Mouse (Mus musculus): Measurements from ENCODE around the gene Ppp1r13b. TPM values are rescaled to one million over a fixed set of nuclear protein-coding genes. Genes with fewer than 3 reads are reported as not detected.

Gene Ppp1r13b
- polyA plus RNA-seq, 1 experiment from 2014 or later: 11.1 TPM

GRCm38 (mm10) chr12:111819936-111820335 is 88.0 kb downstream of the Ppp1r13b start:
- ATAC-seq (replicated peaks; ENCODE audit: insufficient number of reproducible peaks, insufficient read depth, low FRiP score, low read depth): no peak
- no peak overlapping the region for H3K4me2 ChIP-seq
- no peak overlapping the region for H3K4me3 ChIP-seq
- H3K4me1 ChIP-seq (replicated peaks): peaks cover 41% of the 10 kb centered on the region
- no peak overlapping the region for H3K9ac ChIP-seq
- H3K27me3 ChIP-seq: no peaks in the 10 kb centered on the region
- no peak overlapping the region for H3K27ac ChIP-seq
- no peaks in the 10 kb centered on the region for H3K9me3 ChIP-seq (replicated peaks)
- 71% methylated on average over 8 of the region's 8 CpGs for WGBS
- H3K36me3 ChIP-seq: peaks cover 23% of the 10 kb centered on the region

GRCm38 (mm10) chr12:111817991-111818390 is 89.9 kb downstream of the Ppp1r13b start:
- H3K27me3 ChIP-seq: no peaks in the 10 kb centered on the region
- H3K36me3 ChIP-seq: peaks cover 4% of the 10 kb centered on the region; the same call in 1 of the 2 replicates
- H3K9me3 ChIP-seq (replicated peaks): no peaks in the 10 kb centered on the region
- no peak overlapping the region for H3K4me2 ChIP-seq
- 90% methylated on average over 8 of the region's 8 CpGs for WGBS
- ATAC-seq (replicated peaks; ENCODE audit: insufficient number of reproducible peaks, insufficient read depth, low FRiP score, low read depth): no peak
- no peak overlapping the region for H3K9ac ChIP-seq
- H3K4me1 ChIP-seq (replicated peaks): peaks cover 48% of the 10 kb centered on the region
- no peak overlapping the region for H3K4me3 ChIP-seq
- H3K27ac ChIP-seq: no peak overlapping the region

DNA sequence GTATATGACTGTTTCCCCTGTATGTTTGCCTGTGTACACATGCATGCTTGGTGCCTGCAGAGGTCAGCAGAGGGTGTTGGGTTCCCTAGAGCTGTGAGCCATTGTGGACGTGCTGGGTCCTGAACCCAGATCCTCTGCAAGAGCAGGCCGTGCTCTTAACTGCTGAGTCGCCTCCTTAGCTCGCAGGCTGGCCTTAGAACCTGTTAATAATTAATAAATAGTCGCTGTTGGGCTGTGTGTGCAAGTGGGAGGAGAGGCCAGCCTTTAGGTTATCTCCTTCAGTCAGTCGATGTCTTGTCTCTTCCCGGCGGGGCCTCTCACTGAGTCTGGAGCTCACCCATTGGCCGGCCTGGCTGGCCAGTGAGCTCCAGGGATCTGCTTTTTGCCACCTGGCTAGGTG is 90.9 kb downstream of the Ppp1r13b start:
- Histone ChIP-seq H3K4me1 (replicated peaks) (peaks cover 55% of the 10 kb centered on the region), H3K36me3 (no peaks in the 10 kb centered on the region; the same call in 1 of the 2 replicates), H3K27ac (peak overlapping the region; percentile 23; the same call in 1 of the 2 replicates), H3K4me2 (peak overlapping the region; percentile 91; the same call in 1 of the 2 replicates), H3K9ac (no peak overlapping the region), H3K27me3 (no peaks in the 10 kb centered on the region), H3K4me3 (peak overlapping the region; percentile 85; the same call in 1 of the 2 replicates), H3K9me3 (replicated peaks) (no peaks in the 10 kb centered on the region)
- 57% methylated on average over 9 of the region's 9 CpGs for WGBS
- no peak for ATAC-seq (replicated peaks; ENCODE audit: insufficient number of reproducible peaks, insufficient read depth, low FRiP score, low read depth)

GRCm38 (mm10) chr12:111816528-111816927 is 91.4 kb downstream of the Ppp1r13b start:
- H3K4me3 ChIP-seq: peak overlapping the region; percentile 85; the same call in 1 of the 2 replicates
- ATAC-seq (replicated peaks; ENCODE audit: insufficient number of reproducible peaks, insufficient read depth, low FRiP score, low read depth): no peak
- H3K9ac ChIP-seq: no peak overlapping the region
- no peaks in the 10 kb centered on the region for H3K27me3 ChIP-seq
- H3K4me1 ChIP-seq (replicated peaks): peaks cover 52% of the 10 kb centered on the region
- peak overlapping the region; percentile 91 for H3K4me2 ChIP-seq
- no peaks in the 10 kb centered on the region; the same call in 1 of the 2 replicates for H3K36me3 ChIP-seq
- no peaks in the 10 kb centered on the region for H3K9me3 ChIP-seq (replicated peaks)
- H3K27ac ChIP-seq: peak overlapping the region; percentile 23; the same call in 1 of the 2 replicates
- WGBS: 50% methylated on average over 13 of the region's 13 CpGs

DNA sequence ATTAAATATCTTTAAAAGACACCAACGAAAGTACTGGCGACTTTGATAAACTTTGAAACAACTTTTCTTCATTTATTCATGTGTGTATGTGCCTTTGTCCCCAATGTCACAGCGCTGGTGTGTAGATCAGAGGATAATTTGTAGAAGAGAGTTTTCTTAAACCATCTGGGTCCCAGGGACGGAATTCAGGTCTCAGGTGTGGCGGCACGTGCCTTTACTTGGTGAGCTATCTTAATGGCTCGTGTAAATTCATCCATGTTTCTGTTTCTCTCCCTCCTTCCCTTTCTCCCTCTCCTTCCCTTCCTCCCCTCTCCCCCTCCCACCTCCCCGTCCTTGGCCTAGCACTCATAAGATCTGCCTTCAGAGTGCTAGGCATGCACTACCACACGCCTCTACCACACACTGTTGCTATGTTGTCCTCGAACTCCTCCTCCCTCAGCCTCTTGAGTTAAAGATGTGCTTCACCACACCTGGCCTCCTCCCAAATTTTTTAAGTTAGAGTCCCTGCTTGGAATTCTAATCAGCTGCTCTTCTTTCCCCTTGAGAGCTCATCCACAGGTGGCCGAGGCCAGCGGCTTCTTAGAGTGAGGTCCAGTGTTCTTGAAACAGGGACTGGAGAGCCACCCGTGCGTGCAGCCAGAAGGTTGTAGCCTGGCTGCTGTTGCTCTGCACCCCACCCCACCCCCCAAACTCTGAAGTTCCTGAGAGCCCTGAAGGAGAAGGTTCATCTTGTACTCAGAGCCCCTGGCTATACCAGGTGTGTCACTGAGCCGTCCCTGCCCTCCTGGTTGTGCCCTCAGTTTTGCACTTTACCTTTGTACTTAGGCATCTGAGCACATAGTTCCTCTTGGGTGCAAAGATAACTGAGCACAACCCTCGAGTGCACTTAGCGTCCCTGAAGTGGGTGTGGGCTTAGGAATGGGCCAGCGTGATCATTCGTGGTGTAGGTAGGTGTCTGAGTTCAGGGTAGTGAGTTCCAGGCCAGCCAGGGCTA is 92.8 kb downstream of the Ppp1r13b start:
- no peaks in the 10 kb centered on the region for H3K36me3 ChIP-seq
- H3K4me1 ChIP-seq (replicated peaks): peaks cover 52% of the 10 kb centered on the region
- H3K4me2 ChIP-seq: peak overlapping the region; percentile 91
- peak overlapping the region; percentile 85 for H3K4me3 ChIP-seq
- no peaks in the 10 kb centered on the region for H3K9me3 ChIP-seq (replicated peaks)
- peak overlapping the region; percentile 98 for H3K27ac ChIP-seq
- ATAC-seq (replicated peaks; ENCODE audit: insufficient number of reproducible peaks, insufficient read depth, low FRiP score, low read depth): no peak
- H3K9ac ChIP-seq: peak overlapping the region; percentile 86
- WGBS: 18% methylated on average over 19 of the region's 19 CpGs
- H3K27me3 ChIP-seq: no peaks in the 10 kb centered on the region

- Histone ChIP-seq H3K4me1 (replicated peaks) (peaks cover 59% of the 10 kb centered on the region), H3K27ac (peak within 1 kb of the TSS; percentile 98), H3K4me3 (peak within 1 kb of the TSS; percentile 85), H3K27me3 (no peaks in the 10 kb centered on the region), H3K9me3 (replicated peaks) (no peaks in the 10 kb centered on the region), H3K36me3 (no peaks in the 10 kb centered on the region), H3K9ac (peak within 1 kb of the TSS; percentile 86), H3K4me2 (peak within 1 kb of the TSS; percentile 91)
- WGBS: under 1% methylated on average over 87 of the region's 87 CpGs
- ATAC-seq (replicated peaks; ENCODE audit: insufficient number of reproducible peaks, insufficient read depth, low FRiP score, low read depth): peak; percentile 97
Measured at GRCm38 (mm10) chr12:111813766-111814617, 93.9 kb downstream of the Ppp1r13b start, which contains the start of the genes Xrcc3 and Zfyve21. Gene Xrcc3 (minus strand): TSS chr12:111813873. Gene Zfyve21 (plus strand): TSS chr12:111814170.

- peaks cover 6% of the 10 kb centered on the region for H3K36me3 ChIP-seq
- ATAC-seq (replicated peaks; ENCODE audit: insufficient number of reproducible peaks, insufficient read depth, low FRiP score, low read depth): no peak
- H3K27ac ChIP-seq: 0 out of 2 replicates have a peak overlapping the region, but pooled peaks have one; percentile 36
- H3K4me1 ChIP-seq (replicated peaks): peaks cover 55% of the 10 kb centered on the region
- H3K9ac ChIP-seq: peak overlapping the region; percentile 77
- H3K9me3 ChIP-seq (replicated peaks): no peaks in the 10 kb centered on the region
- WGBS: 3% methylated on average over 27 of the region's 27 CpGs
- H3K4me3 ChIP-seq: peak overlapping the region; percentile 85
- no peaks in the 10 kb centered on the region for H3K27me3 ChIP-seq
- peak overlapping the region; percentile 91 for H3K4me2 ChIP-seq
Measured at GRCm38 (mm10) chr12:111813111-111813765, 94.7 kb downstream of the Ppp1r13b start.

DNA sequence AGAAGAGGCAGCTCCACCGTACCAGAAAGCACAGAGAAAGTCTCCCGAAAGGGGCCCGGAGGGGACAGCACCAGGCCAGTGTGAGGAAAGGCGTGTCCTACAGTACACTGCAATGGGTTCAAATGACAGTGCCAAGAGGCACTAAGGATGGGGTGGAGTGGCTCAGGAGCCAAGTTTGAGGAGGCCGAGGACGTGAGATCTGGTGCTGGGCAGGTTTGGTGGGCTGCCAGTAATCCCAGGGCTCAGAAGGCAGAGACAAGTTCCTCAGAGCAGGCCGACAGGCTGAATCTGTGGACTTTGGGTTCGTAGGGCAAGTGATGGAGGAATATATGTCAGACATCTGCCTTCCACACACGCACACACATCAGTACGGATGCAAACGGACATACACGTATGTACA is 95.3 kb downstream of the Ppp1r13b start:
- H3K9ac ChIP-seq: peak overlapping the region; percentile 77
- H3K36me3 ChIP-seq: peaks cover 13% of the 10 kb centered on the region
- H3K4me1 ChIP-seq (replicated peaks): peaks cover 54% of the 10 kb centered on the region
- 62% methylated on average over 12 of the region's 12 CpGs for WGBS
- H3K27ac ChIP-seq: no peak overlapping the region
- no peak for ATAC-seq (replicated peaks; ENCODE audit: insufficient number of reproducible peaks, insufficient read depth, low FRiP score, low read depth)
- no peaks in the 10 kb centered on the region for H3K27me3 ChIP-seq
- peak overlapping the region; percentile 91 for H3K4me2 ChIP-seq
- H3K9me3 ChIP-seq (replicated peaks): no peaks in the 10 kb centered on the region
- peak overlapping the region; percentile 85 for H3K4me3 ChIP-seq

- H3K9me3 ChIP-seq (replicated peaks): no peaks in the 10 kb centered on the region
- H3K4me2 ChIP-seq: no peak overlapping the region
- WGBS: 82% methylated on average over 13 of the region's 13 CpGs
- H3K9ac ChIP-seq: no peak overlapping the region
- peaks cover 50% of the 10 kb centered on the region for H3K4me1 ChIP-seq (replicated peaks)
- H3K27me3 ChIP-seq: no peaks in the 10 kb centered on the region
- no peak for ATAC-seq (replicated peaks; ENCODE audit: insufficient number of reproducible peaks, insufficient read depth, low FRiP score, low read depth)
- H3K36me3 ChIP-seq: peaks cover 17% of the 10 kb centered on the region
- H3K4me3 ChIP-seq: no peak overlapping the region
- no peak overlapping the region for H3K27ac ChIP-seq
Measured at GRCm38 (mm10) chr12:111812075-111812474, 95.8 kb downstream of the Ppp1r13b start.

DNA sequence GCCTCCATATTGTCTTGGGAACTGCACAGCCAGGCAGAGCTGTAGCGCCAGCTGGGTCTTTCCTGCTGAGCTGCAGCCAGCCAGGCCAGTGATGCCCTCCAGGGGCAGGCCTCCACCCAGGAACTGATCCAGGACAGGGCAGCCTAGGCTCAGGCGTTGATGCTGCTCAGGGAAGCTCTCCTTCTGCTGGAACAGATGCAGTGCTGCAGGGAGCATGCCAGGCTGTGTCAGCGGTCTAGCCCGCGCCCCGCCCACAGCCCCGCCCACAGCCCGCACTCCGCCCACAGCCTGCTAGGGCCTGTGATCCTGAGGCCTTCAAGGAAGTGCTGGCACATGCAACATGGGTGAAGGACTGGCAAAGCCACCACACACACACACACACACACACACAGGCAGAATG is 98.1 kb downstream of the Ppp1r13b start:
- no peaks in the 10 kb centered on the region for H3K9me3 ChIP-seq (replicated peaks)
- no peak overlapping the region for H3K4me2 ChIP-seq
- no peak overlapping the region for H3K4me3 ChIP-seq
- peak overlapping the region; percentile 27; the same call in 1 of the 2 replicates for H3K9ac ChIP-seq
- peaks cover 37% of the 10 kb centered on the region for H3K36me3 ChIP-seq
- 7% methylated on average over 8 of the region's 9 CpGs for WGBS
- H3K4me1 ChIP-seq (replicated peaks): peaks cover 27% of the 10 kb centered on the region
- no peaks in the 10 kb centered on the region for H3K27me3 ChIP-seq
- ATAC-seq (replicated peaks; ENCODE audit: insufficient number of reproducible peaks, insufficient read depth, low FRiP score, low read depth): peak; percentile 12; the same call in 1 of the 2 replicates
- H3K27ac ChIP-seq: peak overlapping the region; percentile 34
